In genomic region chr4:117724112-117724511, GRCm38 (mm10) we compare ENCODE assay signal across 39 mouse cellular contexts. TPM values are rescaled to one million over a fixed set of nuclear protein-coding genes. Genes with fewer than 3 reads are reported as not detected.
"Had no signal": no experiment of that assay in that cellular context is flagged by ENCODE, and none has a peak within 500 bp of the region (broad histone marks: within the 10 kb centered on the region; RNA-seq: fewer than 3 reads in every experiment).

TSS of gene Gm12845 (plus strand) at chr4:117724412.

- H3K4me3 ChIP-seq: embryonic facial prominence, embryonic 10.5 days; embryonic facial prominence, embryonic 12.5 days; embryonic facial prominence, embryonic 13.5 days; embryonic facial prominence, embryonic 15.5 days; erythroblast, embryonic 14.5 days; forebrain, embryonic 10.5 days; forebrain, embryonic 12.5 days; forebrain, embryonic 13.5 days; forebrain, embryonic 15.5 days; gastrocnemius, adult 2 months; heart, adult 2 months had no signal

- DNase-seq: cerebellum, adult 8-10 months; cerebellum, adult 9-10 months; cerebellum, adult 9-11 months; cerebellum, postnatal 10 days; cerebellum, postnatal 14 days; cerebellum, postnatal 25 days; cerebellum, postnatal 36 days; embryo, embryonic 11 days; forebrain, postnatal 0 days; gastrocnemius, adult 2 months; gastrocnemius, postnatal 10 days; gastrocnemius, postnatal 14 days; gastrocnemius, postnatal 25 days; gastrocnemius, postnatal 36 days; heart, adult 11 months; heart, adult 18-20 months; heart, adult 2 months had no signal

- H3K9me3 ChIP-seq: embryonic facial prominence, embryonic 10.5 days; embryonic facial prominence, embryonic 12.5 days; embryonic facial prominence, embryonic 13.5 days; embryonic facial prominence, embryonic 15.5 days; forebrain, embryonic 10.5 days; forebrain, embryonic 12.5 days; forebrain, embryonic 13.5 days; forebrain, embryonic 15.5 days had no signal

- H3K4me1 ChIP-seq: embryonic facial prominence, embryonic 10.5 days; embryonic facial prominence, embryonic 12.5 days; embryonic facial prominence, embryonic 13.5 days; embryonic facial prominence, embryonic 15.5 days; forebrain, embryonic 10.5 days; forebrain, embryonic 12.5 days; forebrain, embryonic 13.5 days; forebrain, embryonic 15.5 days had no signal

- H3K27ac ChIP-seq: embryonic facial prominence, embryonic 10.5 days; embryonic facial prominence, embryonic 12.5 days; embryonic facial prominence, embryonic 13.5 days; embryonic facial prominence, embryonic 15.5 days; forebrain, embryonic 10.5 days; forebrain, embryonic 12.5 days; forebrain, embryonic 13.5 days; forebrain, embryonic 15.5 days; gastrocnemius, adult 2 months; heart, adult 2 months had no signal

- H3K36me3 ChIP-seq: embryonic facial prominence, embryonic 10.5 days; embryonic facial prominence, embryonic 12.5 days; embryonic facial prominence, embryonic 13.5 days; embryonic facial prominence, embryonic 15.5 days; forebrain, embryonic 10.5 days; forebrain, embryonic 12.5 days; forebrain, embryonic 15.5 days had no signal

- H3K27me3 ChIP-seq: embryonic facial prominence, embryonic 12.5 days; embryonic facial prominence, embryonic 13.5 days; embryonic facial prominence, embryonic 15.5 days; forebrain, embryonic 12.5 days; forebrain, embryonic 13.5 days; forebrain, embryonic 15.5 days had no signal

RNA-seq across cellular contexts. Expression of gene Gm12845, which starts in this region (rescaled TPM):
- total RNA-seq: common myeloid progenitor, adult 5-6 weeks; forebrain, postnatal 0 days; gastrocnemius, adult 18-20 months; gastrocnemius, adult 2 months; gastrocnemius, adult 8-10 months; gastrocnemius, postnatal 10 days; gastrocnemius, postnatal 14 days; gastrocnemius, postnatal 25 days; gastrocnemius, postnatal 36 days; gastrocnemius, postnatal 4 days; granulocyte monocyte progenitor cell, adult 5-6 weeks; heart, adult 18-20 months; heart, adult 2 months had no signal
- polyA plus RNA-seq: cortical plate, adult 2 months; embryonic facial prominence, embryonic 10.5 days; embryonic facial prominence, embryonic 11.5 days; embryonic facial prominence, embryonic 12.5 days; embryonic facial prominence, embryonic 13.5 days; embryonic facial prominence, embryonic 14.5 days; embryonic facial prominence, embryonic 15.5 days; erythroblast, embryonic 14.5 days; forebrain, embryonic 10.5 days; forebrain, embryonic 11.5 days; forebrain, embryonic 12.5 days; forebrain, embryonic 13.5 days; forebrain, embryonic 14.5 days; forebrain, embryonic 15.5 days; forebrain, embryonic 16.5 days; forebrain, postnatal 0 days; frontal cortex, adult 2 months; gonadal fat pad, adult 2 months; heart, adult 2 months had no signal
